Mouse (Mus musculus) gastrocnemius, postnatal 14 days (tissue): ENCODE measurements at regions not wholly inside any gene's neighbourhood (a gene's known extent, or its start where the extent isn't known, plus 50 kb on each side); places are given as distances from the start of the nearest gene placed in this dataset.
"Not testable (repeated sequence)": the region's sequence is repeated elsewhere in the genome, so short reads cannot be mapped to it uniquely, and the experiment has no call there.

ENCODE experiments used
- DNase-seq: peaks from one replicate; pipeline ENCODE4 v3.0.0; 2021; ENCODE audit warnings: mixed read lengths
- intact Hi-C: fragments of 180-260 bp; cut with DNase I; formaldehyde crosslinking; loops from one replicate; pipeline ENCODE4 v1.15.1; 2025; ENCODE audit warnings: low total_unique reads

DNA sequence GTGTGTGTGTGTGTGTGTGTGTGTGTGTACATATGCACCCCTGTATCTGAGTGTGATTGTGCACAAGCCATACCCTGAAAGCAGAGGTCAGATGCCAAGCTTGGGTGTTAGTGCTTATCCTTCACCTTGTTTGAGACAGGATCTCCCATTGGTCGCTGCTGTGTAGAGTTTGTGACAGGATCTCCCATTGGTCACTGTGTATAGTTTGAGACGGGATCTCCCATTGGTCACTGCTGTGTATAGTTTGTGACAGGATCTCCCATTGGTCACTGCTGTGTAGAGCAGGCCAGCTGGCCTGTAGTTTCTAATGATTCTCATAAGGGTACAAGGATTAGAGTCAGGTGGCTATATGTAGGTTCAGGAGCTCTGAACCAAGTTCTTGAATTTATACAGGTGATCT lies 213.3 kb upstream of the Pmfbp1 start:
- DNase-seq, result no peak
- intact Hi-C loops, result no loop called here

DNA sequence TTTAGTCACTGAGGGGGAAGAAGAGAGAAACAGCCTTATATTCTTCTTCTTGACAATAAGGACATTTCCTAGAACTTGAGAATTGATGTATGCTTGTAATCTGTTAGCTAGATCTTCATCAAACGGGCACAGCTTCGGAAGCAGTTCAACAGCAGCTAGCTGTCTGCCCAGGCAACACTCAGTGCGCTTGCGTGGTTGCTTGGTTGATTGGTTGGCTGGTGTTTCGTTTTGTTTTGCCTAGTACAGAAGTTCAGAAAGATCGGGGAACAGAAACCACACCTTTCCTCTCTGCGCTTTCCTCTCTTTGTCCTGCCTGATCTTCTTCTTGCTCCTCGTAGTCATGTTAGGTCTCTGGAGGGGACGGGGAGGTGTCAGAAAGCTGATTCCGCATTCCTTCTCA lies 212.2 kb upstream of the Pmfbp1 start:
- intact Hi-C loops, result no loop called here
- DNase-seq, result no peak

DNA sequence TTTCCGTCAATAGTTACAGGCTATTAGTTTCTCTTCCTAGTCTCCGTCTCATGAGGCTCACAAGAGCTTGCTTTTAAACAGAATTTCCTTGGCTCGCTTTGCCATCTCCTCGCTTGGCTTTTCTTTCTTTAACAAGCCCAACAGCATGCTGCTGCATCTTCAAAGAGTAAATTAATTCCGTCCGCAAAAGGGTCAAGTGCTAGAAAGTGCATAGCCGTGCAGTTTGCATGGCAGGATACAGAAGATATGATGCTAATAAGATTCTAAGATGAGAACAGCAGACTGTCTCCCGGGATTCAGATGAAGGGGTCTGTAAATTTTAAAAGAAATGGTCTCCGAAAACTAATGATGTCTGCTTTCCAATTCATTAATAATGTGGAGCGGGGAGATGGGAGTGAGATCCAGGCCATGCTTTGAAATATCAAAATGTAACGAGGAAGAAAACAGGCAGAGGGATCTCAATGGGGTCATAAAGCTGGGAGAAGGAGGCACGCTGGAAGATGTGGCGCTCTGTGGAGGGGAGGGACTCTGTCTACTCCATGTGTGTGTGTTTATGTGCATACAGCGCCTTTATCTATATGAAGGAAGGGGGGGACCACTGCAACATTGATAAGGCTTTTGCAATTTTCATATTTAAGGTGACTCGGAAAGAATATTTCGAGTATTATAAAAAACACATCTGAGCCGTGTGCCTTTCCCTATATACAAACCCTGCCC lies 183.0 kb upstream of the Pmfbp1 start:
- intact Hi-C loops, result no loop called here
- DNase-seq, result no peak

DNA sequence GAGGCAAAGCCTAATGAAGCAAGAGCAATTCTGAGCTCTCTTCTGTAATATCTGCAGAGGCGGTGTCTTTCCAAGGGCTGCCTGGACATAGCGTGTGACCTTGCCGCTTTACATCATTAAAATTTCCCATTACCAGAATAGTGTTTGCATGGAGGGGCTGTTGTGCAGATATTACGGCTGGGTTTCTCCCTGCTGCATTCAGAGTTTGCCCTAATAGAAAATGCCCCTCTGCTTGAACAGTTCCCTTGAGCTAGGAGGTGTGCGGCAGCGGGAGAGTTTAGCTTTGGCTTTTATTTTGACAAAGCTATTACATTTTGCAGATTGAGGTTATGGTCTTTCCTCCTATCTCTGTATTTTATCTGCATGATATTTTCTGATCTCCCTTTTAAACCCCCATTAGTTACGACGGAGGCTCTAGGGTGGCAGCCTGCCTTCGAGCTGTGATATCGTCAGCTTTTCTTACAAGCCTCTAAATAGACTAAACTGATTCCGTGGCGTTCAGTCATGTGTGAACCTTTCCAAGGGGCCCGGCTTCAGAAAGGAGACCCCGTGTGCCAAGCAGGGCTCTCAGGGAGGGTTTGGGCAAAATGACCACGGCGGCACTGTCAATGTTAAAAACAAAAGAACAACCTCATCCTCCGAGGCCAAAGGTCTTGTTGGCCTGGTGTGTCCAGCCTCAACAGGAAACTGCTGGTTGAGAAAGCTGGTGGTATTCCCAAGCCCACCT lies 182.2 kb upstream of the Pmfbp1 start:
- DNase-seq, result no peak
- intact Hi-C loops, result no loop called here

DNA sequence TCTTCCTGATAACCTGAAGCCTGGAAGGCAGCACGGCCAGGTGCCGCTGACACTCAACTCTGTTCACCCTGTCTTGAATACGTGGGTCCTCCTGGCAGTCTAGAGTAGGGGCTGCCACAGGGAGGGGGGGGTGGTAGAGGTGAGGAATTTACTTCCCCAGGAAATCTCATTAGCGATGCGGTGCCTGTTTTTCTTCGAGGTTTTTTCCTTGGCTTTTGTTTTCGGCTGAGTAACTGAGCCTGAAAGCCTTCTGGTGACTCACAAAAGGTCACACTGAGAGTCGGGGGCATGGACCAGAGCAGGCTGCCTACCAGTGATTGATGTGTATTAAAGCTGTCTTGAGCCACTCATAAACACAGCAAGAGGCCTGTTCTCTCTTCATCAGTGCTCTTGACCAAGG lies 181.1 kb upstream of the Pmfbp1 start:
- DNase-seq, result no peak
- intact Hi-C loops, result no loop called here

DNA sequence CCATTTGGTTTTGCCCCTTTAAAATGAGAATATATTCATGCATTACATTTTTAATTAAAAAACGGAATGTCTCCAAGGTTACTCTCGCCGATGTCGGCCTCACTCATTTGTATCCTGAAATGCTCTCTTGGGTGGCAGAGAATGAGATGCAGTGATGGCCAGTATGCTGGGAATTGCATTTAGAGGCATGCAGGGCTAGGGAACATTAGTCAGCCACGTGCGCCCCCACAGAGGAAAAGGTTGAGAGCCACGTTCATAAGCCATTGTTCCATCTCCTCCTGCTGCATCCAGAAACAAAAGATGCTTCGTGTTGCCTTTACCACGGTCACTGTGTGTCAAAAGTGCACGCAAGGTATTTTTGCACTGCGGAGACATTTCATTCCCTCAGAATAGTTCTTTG lies 172.9 kb upstream of the Pmfbp1 start:
- intact Hi-C loops, result no loop called here

DNA sequence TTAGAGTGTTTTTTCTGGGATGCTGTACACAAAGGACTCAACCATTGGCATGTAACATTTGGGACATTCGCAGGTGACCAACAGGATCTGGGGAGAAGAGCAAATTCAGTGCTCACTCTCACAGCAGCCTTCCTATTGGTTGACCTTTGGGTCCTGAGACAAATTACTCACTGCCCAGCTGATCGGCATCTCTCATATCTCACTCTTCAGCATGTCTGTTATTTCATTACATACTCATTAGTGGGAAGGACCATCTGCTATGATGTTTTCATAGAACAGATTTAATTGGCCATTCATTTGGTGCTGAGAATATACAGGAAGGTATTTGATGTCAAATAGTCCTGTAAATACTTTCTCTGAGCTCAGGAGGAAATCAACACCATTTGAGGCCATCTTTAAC lies 170.5 kb upstream of the Pmfbp1 start:
- intact Hi-C loops, result no loop called here
- no peak for DNase-seq

More for the DNA sequence above, 172.9 kb upstream of the Pmfbp1 start:
- no peak for DNase-seq

DNA sequence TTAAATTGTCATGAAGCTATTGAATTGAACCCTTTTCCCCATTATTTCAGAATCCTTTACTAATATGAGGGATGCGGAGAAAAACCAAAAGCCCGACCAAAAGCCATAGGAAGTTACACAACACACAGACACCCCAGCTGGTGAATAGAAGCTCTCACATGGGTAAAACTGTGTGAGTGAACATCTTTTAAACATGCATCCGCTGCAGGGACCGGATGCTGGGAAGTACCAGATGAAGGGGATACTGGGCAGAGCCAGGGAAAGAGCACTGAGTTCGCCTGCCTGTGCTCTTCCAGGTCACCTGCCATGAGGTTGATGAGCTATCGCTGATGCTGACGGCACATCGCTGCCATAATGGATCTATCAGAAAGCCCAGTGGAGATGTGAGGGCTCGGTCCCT lies 169.6 kb upstream of the Pmfbp1 start:
- no peak for DNase-seq
- intact Hi-C loops, result no loop called here

DNA sequence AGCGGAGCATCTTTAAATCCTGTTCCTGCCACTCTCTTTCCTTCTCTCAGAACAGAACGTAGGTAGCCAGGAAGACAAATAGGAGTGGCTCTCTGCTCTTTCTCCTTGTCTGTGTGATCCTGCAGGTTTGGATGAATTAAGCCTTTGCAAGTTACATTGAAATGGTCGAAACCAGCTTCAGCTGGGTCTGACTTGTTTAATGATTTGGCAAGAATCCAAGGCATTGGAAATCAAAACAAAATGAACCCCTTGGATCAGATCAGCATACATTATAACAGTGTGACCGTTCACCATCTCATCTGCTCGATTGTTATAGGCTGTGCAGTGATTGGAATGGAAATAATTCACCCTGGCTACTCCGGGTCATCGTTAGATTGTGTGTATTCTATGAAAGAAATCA lies 157.6 kb upstream of the Pmfbp1 start:
- DNase-seq, result no peak
- intact Hi-C loops, result no loop called here

DNA sequence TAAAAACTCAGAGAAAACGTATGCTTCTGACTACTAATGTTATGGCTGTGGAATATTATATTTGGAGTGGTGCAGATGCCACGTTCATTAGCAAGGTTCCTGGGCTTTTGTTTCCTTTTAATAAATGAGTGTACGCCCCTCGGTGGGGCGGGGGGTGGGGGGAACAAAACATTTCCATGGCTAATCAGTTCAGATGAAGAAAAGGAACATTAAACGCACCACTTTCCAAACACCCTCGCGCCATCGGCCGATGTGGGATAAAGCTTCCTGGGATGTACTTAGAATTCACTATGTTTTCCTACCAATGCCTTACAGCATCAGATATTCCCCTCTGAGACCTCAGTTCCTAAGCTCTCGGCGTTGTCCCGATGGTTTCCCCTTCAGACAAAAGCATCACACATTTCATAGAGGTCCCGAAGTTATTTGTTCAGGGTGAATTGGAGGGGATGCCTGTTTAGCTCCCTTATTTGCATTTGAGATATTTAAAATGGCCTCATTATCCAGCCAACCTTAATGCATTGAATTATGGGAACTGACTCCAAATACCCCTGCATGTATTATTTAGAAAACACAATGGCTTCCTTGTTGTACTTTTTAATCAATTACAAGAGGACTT lies 155.5 kb upstream of the Pmfbp1 start:
- no peak for DNase-seq
- intact Hi-C loops, result no loop called here

DNA sequence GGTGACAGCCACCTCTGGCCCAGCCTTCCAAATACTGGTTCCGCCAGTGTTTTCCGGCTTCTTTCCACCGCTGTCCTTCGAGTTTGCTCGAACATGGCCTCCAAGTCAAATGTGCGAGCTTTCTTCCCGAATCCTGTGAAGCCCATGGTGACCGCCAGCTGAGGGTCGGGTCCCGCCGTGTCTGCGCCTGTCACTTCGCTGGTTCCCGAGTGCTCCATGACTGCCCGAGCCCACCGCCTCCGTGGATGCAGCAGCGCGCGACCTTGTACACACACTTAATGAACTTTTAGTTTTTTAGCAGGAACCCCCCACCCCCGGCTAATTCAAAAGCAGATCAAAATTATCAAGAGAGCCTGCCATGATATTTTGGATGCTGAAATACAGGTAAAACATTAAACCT lies 153.2 kb upstream of the Pmfbp1 start:
- intact Hi-C loops, DNase-seq: not testable (repeated sequence)

DNA sequence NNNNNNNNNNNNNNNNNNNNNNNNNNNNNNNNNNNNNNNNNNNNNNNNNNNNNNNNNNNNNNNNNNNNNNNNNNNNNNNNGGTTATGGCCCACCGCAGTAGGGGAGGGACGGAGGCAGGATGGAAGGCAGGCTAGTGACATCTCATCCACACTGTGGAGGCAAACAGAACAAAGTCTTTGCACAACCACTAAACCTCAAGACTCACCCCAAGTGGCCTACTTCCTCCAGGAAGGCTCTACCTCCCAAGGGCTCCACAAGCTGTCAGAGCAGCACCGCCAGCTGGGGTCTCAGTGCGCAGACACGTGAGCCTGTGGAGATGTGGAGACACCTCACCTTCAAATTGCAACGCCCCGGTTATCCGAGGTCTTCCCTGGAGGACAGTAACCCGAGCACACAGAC lies 138.7 kb upstream of the Pmfbp1 start:
- intact Hi-C loops, result no loop called here

DNA sequence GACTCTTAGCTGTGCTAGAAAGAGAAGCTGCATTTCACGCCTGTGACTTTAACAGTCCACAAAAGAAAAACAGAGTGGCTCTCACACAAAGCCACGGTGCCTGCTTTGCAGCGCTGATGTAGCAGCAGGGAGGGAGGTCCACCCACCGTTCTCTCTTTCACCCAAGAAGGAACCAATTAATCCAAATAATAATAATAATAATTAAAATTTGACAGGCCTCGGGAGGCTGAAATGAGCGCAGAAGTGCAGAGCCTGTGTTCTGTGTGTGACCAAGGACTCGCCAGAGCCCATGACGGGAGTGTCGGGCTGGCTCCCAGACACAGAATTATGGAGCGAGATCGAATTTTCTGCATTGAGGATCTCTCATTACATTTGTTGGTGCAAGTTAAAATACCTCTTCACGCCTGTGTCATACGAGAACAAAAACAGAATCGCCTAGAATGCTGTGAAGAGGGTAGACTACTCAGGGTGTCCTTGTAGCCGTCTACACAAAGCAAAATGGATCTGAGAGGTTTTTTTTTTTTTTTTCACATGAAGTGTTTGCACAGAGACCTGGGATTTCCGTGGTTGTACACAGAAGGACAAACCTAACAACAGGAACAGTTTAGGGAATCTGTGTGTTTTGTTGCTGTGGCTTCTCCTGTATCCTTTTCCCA lies 134.3 kb upstream of the Pmfbp1 start:
- intact Hi-C loops, result no loop called here

More for the DNA sequence above, 138.7 kb upstream of the Pmfbp1 start:
- no peak for DNase-seq

DNA sequence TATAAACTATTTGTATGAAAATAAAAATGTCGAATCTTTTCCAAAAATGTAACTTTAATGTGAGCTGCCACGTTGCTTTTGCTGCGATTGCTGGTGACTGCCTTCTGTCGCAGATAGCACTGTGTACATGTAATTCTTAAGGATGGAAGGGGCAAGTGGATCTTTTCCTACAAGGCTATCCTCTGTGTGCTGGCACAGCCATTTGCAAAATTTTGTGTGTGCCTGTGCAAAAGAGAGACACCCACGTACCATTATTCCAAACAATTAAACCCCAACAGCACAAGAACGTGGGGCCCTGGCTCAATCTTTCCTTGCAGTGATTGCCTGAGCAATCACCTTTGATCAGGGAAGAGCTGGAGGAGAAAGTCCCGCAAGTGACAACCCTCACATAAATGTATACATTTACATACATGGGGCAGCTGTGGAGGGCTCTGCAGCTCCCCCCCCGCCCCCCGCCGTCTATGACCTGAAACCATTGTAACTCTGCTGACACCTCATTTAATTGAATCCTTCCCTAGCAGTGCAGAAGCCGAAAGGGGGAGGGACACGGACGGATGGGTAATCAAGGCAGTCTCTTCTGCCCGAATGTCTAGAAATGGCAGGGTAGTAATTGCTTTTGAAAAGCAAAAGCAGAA lies 133.6 kb upstream of the Pmfbp1 start:
- intact Hi-C loops, result no loop called here
- DNase-seq, result no peak

More for the DNA sequence above, 134.3 kb upstream of the Pmfbp1 start:
- DNase-seq, result no peak

DNA sequence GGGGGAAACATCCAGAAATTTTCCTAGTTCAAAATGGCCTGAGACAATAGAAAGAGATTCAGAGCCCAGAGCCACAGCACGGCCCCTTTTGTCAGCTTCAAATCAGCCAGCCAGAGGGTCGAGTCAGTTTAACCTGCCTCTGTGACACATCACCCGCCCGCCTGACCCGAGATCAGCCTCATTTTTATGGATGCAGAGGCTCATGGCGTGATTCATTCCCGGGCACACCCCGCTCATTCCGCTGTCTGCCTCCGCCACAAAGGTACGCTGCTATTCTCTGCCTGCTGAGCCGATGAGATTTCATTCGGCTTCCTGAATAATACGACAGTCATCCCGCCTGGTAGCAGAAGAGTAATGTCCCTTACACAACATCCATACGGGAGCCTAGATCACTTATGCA lies 132.9 kb upstream of the Pmfbp1 start:
- no peak for DNase-seq
- intact Hi-C loops, result no loop called here

DNA sequence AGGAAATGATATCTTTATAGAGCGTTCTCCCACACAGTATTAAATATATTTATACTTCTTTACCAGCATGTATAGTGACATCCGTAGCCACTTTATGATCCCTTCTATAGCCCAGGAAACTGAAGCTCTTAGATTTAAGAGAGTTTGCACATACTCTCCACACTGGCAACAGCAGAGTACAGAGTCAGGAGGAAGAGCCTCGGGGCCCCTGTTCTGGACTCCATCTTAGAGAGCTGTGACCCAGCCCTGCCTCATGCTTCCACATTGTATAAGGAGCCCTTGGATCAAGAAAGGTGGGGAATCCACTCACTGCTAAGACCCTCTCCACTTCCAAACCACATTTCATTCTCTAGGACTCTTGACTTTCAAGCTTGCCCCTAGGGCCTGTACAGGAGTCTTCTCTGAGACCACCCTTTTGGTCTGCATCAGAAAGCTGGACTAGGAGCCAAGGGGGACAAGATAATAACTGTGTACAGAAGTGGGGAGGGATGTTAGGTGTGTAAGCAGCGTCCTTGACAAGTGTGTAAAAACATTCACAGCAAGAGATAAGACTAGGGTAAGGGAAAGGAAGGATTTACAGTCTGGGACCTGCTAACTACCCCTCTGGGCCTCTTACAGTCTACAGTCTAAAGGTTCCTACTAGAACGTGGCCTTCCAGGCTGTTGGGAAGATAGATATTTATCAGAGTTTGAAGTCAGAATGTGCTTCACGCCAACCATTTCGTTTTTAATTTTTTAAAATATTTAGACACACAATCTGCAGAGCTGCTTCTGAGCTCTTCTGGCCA lies 132.1 kb upstream of the Pmfbp1 start:
- DNase-seq, result no peak
- intact Hi-C loops, result no loop called here

DNA sequence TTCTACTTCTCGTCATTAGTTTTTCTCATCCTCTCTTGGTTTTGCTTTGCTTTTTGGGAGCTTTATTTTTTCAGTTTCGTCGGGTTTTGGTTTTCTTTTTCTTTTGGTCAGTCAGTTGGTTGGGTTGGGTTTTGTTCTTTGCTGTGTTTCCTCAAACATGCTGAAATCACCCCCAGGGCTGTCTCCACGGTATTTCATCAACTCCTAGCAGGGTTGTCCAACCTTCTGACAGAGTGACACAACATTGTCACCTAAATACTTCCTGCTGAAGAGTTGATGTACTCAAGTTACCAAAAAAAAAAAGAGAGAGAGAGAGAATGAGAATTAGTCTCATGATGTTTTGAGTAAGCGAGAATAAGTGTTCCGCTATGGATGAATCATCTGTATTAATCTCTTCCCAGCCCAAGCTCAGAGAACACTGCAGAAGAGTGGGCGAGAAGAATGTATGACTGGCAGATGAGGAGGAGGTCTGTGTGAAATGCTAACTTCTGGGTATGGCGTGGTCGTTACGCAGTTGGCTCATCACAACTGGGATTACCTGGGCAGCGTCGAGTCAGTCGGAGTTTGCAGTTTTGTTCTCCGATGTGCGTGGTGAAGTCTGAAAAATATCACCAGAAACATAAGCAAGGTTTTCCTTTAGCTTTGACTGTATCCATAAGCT lies 130.5 kb upstream of the Pmfbp1 start:
- DNase-seq, result no peak
- intact Hi-C loops, result no loop called here

DNA sequence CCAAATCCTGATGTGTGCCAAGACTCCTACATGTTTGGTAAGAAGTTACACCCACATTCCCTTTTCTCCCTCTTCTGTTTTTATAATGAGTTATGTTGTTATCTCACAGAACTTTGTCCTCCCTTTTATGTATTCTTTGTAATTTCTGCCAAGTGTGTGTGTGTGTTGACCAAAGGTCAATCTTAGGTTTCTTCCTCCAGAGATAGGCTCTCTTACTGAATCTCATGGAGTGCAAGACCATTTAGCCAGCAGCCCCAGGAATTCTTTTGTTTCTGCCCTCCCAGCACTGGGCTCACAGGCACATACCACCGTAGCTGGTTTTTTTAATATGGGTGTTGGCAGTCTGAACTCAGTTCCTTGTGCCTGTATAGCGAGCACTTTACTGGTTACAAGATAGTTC lies 119.8 kb upstream of the Pmfbp1 start:
- no peak for DNase-seq
- intact Hi-C loops, result no loop called here

DNA sequence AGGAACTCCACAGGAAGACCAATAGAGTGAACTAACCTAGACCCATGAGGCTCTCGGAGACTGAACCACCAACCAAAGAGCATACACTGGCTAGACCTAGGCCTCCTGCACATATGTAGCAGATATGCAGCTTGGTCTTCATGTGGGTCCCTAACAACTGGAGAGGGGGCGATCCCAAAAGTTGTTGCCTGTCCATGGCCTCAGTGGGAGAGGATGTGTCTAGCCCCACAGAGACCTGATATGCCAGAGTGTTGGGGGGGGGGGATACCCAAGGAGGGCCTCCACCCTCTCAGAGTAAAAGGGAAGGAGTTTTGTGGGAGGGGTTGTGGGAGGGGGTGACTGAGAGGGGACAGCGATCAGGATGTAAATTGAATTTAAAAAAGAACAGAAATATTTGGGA lies 108.9 kb upstream of the Pmfbp1 start:
- intact Hi-C loops, result no loop called here
- no peak for DNase-seq
